Mouse (Mus musculus) gastrocnemius, adult 18-20 months (tissue): ENCODE data around the gene Aak1. TPM values are rescaled to one million over a fixed set of nuclear protein-coding genes. Genes with fewer than 3 reads are reported as not detected.

Experiments
- DNase-seq: peaks from one replicate; pipeline ENCODE4 v3.0.0; 2021; ENCODE audit warnings: low spot score
- total RNA-seq, 2 experiments: library from RNA; stranded (reverse); gene quantifications; 2 replicates each; pipeline ENCODE4 v1.2.3; 2021

The Aak1 gene
- total RNA-seq, 2 experiments from 2014 or later, result 30.5 to 46.5 TPM

DNA sequence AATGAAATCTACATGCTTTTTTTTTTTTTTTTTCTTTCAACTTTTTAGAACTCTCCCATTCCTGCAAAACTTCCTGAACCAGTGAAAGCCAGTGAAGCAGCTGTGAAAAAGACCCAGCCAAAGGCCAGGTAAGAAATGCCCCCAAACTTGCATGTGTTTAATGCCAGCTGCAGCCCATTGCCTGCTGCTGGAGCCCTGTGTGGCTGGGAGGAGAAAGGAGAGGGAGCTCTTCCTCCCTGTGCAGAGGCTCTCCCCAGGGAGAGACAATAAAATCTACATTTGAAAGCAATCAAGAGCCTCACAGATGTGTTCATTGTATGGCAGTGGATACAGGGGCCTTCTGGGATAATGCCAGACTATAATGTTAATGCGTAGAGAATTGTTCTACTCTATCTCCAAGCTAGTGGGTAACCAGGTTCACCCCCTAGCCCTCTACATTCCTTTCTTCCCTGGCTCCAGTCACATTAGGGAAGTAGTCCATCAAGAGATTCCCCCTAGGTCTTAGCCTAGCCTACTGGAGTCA, 101.5 kb downstream of the Aak1 start:
- no peak for DNase-seq

- DNase-seq, result no peak
Observed at GRCm38 (mm10) chr6:86955741-86956140, 106.4 kb downstream of the Aak1 start.

- DNase-seq, result no peak
Observed at GRCm38 (mm10) chr6:86956206-86956605, 106.9 kb downstream of the Aak1 start.

DNA sequence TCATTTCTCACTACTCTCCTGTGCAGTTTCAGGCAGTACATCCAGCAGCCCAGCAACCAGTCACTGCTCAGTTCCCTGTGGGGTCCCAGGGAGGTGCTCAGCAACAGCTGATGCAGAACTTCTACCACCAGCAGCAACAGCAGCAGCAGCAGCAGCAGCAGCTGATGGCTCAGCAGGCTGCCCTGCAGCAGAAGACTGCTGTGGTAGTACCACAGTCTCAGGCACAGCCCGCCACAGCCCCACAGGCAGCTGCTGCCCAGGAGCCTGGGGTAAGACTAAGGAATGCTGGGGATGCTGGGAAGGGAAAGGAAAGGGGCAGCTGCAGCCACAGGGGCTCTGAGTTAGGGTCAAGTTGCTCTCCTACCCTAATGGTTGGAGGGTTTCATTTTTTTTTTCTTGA, 109.7 kb downstream of the Aak1 start:
- DNase-seq, result no peak

- no peak for DNase-seq
Observed at GRCm38 (mm10) chr6:86963987-86964685, 114.8 kb downstream of the Aak1 start.

DNA sequence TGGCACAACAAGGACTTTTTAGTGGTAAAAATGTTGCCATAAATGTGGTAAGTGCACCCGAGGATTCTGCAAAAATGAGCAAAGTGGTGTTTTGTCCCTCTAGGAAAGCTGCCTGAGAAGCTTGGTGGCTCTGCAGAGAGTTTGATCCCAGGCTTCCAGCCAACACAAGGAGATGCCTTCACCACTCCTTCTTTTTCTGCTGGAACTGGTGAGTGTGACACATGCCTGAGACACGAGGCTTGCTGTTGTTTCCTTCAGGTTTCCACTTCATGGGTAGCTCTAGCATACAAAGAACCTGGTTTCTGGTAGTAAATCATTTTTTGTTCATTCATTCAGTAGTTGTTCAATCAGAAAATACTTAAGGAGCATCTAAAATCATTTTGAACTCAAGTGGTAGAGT, 117.8 kb downstream of the Aak1 start:
- DNase-seq, result no peak

- DNase-seq, result no peak
Observed at GRCm38 (mm10) chr6:86973956-86974355, 124.6 kb downstream of the Aak1 start.

- no peak for DNase-seq
Observed at GRCm38 (mm10) chr6:86978156-86978908, 129.0 kb downstream of the Aak1 start.

DNA sequence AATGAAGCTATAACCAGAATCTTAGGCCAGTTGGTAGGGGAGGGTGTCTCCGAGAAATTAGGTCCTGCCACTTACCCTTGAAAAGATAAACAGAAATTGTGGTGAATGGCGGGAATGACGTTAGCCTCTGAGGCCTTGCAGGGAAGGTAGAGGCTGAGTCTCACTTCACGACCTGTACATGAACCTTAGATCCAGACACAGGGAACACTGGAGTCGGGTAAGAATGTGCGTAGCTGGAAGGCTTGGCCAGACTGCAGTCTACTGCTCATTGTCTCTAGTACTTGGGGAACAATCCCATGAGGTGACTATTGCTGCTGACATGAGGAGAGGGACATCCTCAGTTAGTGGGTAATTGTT, 129.6 kb downstream of the Aak1 start:
- no peak for DNase-seq

DNA sequence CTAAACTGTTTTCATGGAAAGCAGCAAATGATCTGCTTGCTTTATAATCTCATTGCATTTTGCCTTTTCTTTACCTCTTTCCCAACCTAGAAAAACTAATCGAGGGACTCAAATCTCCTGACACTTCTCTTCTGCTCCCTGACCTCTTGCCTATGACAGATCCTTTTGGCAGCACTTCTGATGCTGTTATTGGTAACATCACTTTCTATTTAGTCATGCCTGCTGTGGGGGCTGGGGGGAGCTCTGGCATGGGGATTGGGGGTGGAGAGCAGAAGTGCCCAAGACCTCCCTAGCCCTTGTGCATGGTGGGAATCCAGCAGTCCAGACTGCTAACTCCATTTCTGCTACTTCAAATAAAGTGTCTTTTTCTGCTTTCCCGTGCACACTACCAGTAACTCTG, 131.9 kb downstream of the Aak1 start:
- no peak for DNase-seq

- no peak for DNase-seq
Observed at GRCm38 (mm10) chr6:86985314-86986106, 136.2 kb downstream of the Aak1 start.

- no peak for DNase-seq
Observed at GRCm38 (mm10) chr6:86989576-86989975, 140.3 kb downstream of the Aak1 start.

DNA sequence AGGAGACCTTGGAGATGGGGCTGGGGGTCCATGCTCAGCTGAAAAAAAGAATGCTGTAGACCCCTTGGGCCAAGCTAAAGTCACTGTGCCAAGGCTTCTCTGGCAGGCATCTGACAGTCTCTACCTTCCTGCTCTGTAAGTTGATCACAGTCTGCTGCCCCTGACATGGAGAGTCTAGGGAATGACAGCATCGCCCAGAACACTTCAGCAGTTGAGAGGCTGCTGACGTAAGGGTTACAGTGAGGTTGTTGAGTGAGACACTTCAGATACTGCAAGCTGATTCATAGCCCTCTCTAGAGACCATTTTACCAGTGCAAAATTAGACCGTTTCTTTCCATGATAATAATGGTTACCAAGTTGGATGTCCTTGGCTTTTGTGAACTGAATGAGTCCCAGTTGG, 141.7 kb downstream of the Aak1 start:
- no peak for DNase-seq

GRCm38 (mm10) chr6:86992349-86992748, 143.0 kb downstream of the Aak1 start:
- no peak for DNase-seq

GRCm38 (mm10) chr6:86994254-86994653, 144.9 kb downstream of the Aak1 start:
- DNase-seq, result no peak

- no peak for DNase-seq
Observed at GRCm38 (mm10) chr6:86996629-86997307, 147.5 kb downstream of the Aak1 start.

DNA sequence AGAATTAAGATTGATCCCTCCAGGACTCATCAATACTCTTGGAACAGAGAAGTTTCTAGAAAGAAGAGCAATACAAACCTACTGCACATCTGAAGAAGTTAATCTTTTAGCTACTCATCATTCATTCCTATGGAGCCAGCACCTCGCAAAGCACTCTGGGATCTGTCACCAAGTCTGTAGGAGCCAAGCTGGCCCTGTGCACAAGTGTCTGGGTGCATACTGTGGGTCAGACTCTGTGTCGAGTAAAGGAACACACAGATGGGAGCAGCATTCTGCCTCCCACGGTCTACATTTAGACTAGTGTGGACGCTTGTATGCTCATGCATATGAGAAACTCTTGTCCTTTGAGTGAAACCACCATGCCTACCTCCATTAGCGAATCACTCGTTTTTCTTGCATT, 148.0 kb downstream of the Aak1 start:
- no peak for DNase-seq

- DNase-seq, result no peak
Observed at GRCm38 (mm10) chr6:87001995-87002394, 152.7 kb downstream of the Aak1 start.

DNA sequence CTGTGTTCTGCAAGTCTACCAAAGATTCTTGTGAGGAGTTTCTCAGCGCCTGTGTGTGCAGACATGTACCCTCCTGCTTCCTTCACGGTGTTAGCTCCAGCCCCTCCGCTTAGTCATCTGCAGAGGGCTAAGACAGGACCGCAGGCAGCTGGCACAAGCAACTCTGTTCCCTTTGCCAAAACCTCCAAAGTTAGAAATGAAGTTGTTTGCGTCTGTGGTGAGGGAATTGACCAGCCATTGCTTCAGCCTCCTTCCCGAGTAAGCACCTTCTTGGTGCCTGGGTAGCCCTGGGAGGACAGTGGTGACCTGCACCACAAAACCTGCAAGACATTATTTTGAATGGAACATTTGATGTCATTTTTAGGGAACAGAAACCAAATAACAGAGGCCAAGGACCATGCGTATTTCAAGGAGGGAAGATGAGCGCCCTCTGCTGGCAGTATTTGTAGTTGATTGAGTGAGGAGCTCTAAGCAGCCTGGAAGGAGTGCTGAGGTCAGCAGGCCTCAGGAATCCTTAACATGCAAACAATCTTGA, 153.3 kb downstream of the Aak1 start:
- peak; percentile 89 for DNase-seq

GRCm38 (mm10) chr6:87004099-87004498, 154.8 kb downstream of the Aak1 start:
- DNase-seq, result no peak

GRCm38 (mm10) chr6:87005577-87005976, 156.3 kb downstream of the Aak1 start:
- no peak for DNase-seq
